Mouse (Mus musculus) heart, embryonic 13.5 days (tissue): Measurements from ENCODE around the gene Cubn. TPM values are rescaled to one million over a fixed set of nuclear protein-coding genes. Genes with fewer than 3 reads are reported as not detected.

ENCODE experiments used
- ATAC-seq: fragments of 200-750 bp; cut with Nextera tagmentation; 2 replicates; pipeline ENCODE4 v1.8.0; 2017; ENCODE audit warnings: moderate TSS enrichment; ENCODE audit not compliant: insufficient number of reproducible peaks, low FRiP score, low TSS enrichment; ENCODE audit errors: extremely low read depth
- H3K27ac ChIP-seq: fragments of 300-500 bp; sonication (generic); replicated peaks from 2 replicates; pipeline ENCODE4 v1.5.1; 2015; ENCODE audit warnings: moderate library complexity, mild to moderate bottlenecking, inconsistent platforms
- H3K27me3 ChIP-seq: fragments of 300-500 bp; sonication (generic); replicated peaks from 2 replicates; pipeline ENCODE4 v1.6.1; 2015; ENCODE audit warnings: mild to moderate bottlenecking, inconsistent platforms
- H3K36me3 ChIP-seq: fragments of 300-500 bp; sonication (generic); 2 replicates; pipeline ENCODE4 v1.6.1; 2015; ENCODE audit warnings: mild to moderate bottlenecking, inconsistent platforms
- H3K4me1 ChIP-seq: fragments of 300-500 bp; sonication (generic); 2 replicates; pipeline ENCODE4 v1.6.1; 2015; ENCODE audit warnings: inconsistent platforms
- H3K4me2 ChIP-seq: fragments of 300-500 bp; sonication (generic); 2 replicates; pipeline ENCODE4 v1.6.1; 2015; ENCODE audit warnings: inconsistent platforms, mild to moderate bottlenecking, moderate library complexity
- H3K4me3 ChIP-seq: fragments of 300-500 bp; sonication (generic); 2 replicates; pipeline ENCODE4 v1.5.1; 2015; ENCODE audit warnings: moderate library complexity, mild to moderate bottlenecking, inconsistent platforms
- H3K9ac ChIP-seq: fragments of 300-500 bp; sonication (generic); 2 replicates; pipeline ENCODE4 v1.6.1; 2015; ENCODE audit warnings: inconsistent platforms, mild to moderate bottlenecking, moderate library complexity
- H3K9me3 ChIP-seq: fragments of 300-500 bp; sonication (generic); 2 replicates; pipeline ENCODE4 v1.6.1; 2016; ENCODE audit warnings: inconsistent platforms
- WGBS: fragments of 180-500 bp; shearing (Covaris S2); methylation state at CpG from one replicate; pipeline ENCODE4 v1.1.7; 2015; ENCODE audit warnings: mixed read lengths; 5-methylcytosine and 5-hydroxymethylcytosine counted together
- polyA plus RNA-seq: library from polyadenylated mRNA; unstranded; fragments of >200 nt; fragmentation: Nextera tagmentation; extraction: Ambion mirVana; gene quantifications from 2 replicates; pipeline ENCODE4 v1.2.1, GENCODE M21; 2015

Gene Cubn
- polyA plus RNA-seq, 1 experiment from 2014 or later = 0.36 TPM

GRCm38 (mm10) chr2:13233254-13233835, 258.3 kb downstream of the Cubn start:
- Histone ChIP-seq H3K27me3 (no peaks in the 10 kb centered on the region), H3K27ac (no peak overlapping the region), H3K9ac (no peak overlapping the region), H3K4me2 (no peak overlapping the region; the same call in 1 of the 2 replicates), H3K4me1 (peaks cover 35% of the 10 kb centered on the region), H3K36me3 (peaks cover 21% of the 10 kb centered on the region), H3K4me3 (no peak overlapping the region), H3K9me3 (no peaks in the 10 kb centered on the region)
- no peak for ATAC-seq
- 72% methylated on average over 12 of the region's 12 CpGs for WGBS

- Histone ChIP-seq H3K4me3 (no peak overlapping the region), H3K9ac (no peak overlapping the region), H3K4me2 (no peak overlapping the region), H3K27ac (no peak overlapping the region), H3K4me1 (peaks cover 35% of the 10 kb centered on the region), H3K9me3 (no peaks in the 10 kb centered on the region), H3K27me3 (no peaks in the 10 kb centered on the region), H3K36me3 (peaks cover 17% of the 10 kb centered on the region)
- 89% methylated on average over 6 of the region's 6 CpGs for WGBS
- no peak for ATAC-seq
Measured at GRCm38 (mm10) chr2:13232305-13232704, 259.3 kb downstream of the Cubn start.

- 90% methylated on average over 3 of the region's 3 CpGs for WGBS
- H3K9ac ChIP-seq = no peak overlapping the region
- ATAC-seq = no peak
- peaks cover 30% of the 10 kb centered on the region for H3K4me1 ChIP-seq
- H3K4me2 ChIP-seq = no peak overlapping the region
- no peak overlapping the region for H3K27ac ChIP-seq
- no peaks in the 10 kb centered on the region for H3K9me3 ChIP-seq
- H3K27me3 ChIP-seq = no peaks in the 10 kb centered on the region
- no peak overlapping the region for H3K4me3 ChIP-seq
- H3K36me3 ChIP-seq = peaks cover 17% of the 10 kb centered on the region
Measured at GRCm38 (mm10) chr2:13229686-13230085, 261.9 kb downstream of the Cubn start.

Other genes starting within 250 kb of the Cubn start
- 134 and 142 TPM in 2 replicates for gene Rsu1, start 220.4 kb downstream of the Cubn start, polyA plus RNA-seq
- 9.3 and 9.4 TPM in 2 replicates for gene Trdmt1, start 52.9 kb upstream of the Cubn start, polyA plus RNA-seq
- 968 and 987 TPM in 2 replicates for gene Vim, start 82.1 kb upstream of the Cubn start, polyA plus RNA-seq